Mouse (Mus musculus): Measurements from ENCODE around the gene Map2.

Gene Map2

DNA sequence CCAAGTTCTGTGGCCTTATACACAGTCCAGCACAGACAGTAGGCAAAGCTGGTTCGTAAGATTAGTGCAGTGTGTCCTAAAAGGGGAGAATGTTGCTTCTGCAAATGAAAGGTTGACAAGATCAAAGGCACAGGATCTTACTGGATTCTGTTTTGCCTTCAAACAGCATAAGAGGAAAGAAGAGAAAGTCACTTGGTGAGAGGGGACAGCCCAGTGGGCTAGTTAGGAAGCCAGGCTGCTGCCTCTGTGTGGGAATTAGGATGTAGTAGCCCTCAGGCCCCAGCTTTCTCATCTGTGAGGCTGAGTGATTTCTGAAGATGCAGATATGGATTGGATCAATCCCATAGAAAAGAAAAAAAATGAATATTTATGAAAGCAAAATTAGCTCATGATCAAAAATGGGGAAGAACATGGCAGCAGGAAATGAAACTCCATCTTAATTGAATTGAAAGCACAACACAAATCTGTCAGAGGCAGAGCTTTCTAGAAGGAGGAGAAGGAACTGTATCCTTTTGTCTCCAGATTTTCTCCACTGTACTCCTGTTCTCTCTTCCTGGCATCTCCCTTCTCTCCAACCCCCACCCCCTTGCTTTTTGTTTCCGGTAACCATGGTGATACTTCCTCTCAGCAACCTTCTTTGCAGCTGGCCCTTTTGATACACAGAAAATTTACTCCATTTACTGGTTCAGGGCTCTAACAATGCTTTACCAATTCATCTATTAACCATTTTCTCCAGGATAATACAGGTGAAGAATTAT, 145.5 kb downstream of the Map2 start:
- no peak for DNase-seq (ENCODE audit: low spot score)

GRCm38 (mm10) chr1:66321136-66321502, 146.0 kb downstream of the Map2 start:
- no peak for DNase-seq (ENCODE audit: low spot score)

- no peak for DNase-seq (ENCODE audit: low spot score)
These were observed 146.6 kb downstream of the Map2 start for GRCm38 (mm10) chr1:66321631-66322142.

DNA sequence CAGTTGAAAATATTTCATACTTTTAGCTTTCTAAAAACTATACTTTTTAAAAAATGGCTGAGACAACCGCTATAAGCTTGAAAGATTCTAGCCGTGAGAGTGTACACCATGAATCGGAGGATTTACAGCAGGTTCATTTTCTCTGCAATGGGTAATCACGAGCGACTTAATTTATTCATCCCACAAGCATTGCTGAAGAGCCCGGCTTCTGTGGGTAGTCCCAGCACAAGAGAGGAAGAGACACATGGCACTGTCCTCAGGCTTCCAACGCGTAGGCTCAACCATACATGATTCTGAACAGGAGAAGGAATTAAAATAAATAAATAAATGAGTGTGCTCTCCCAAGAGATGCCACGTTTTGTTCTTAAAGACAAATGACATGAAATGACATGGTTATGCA, 148.4 kb downstream of the Map2 start:
- DNase-seq (ENCODE audit: low spot score) = no peak

- no peak for DNase-seq (ENCODE audit: low spot score)
These were observed 149.9 kb downstream of the Map2 start for GRCm38 (mm10) chr1:66324951-66325350.

- DNase-seq (ENCODE audit: low spot score) = no peak
These were observed 153.9 kb downstream of the Map2 start for GRCm38 (mm10) chr1:66328996-66329395.

GRCm38 (mm10) chr1:66329534-66329933, 154.5 kb downstream of the Map2 start:
- no peak for DNase-seq (ENCODE audit: low spot score)

DNA sequence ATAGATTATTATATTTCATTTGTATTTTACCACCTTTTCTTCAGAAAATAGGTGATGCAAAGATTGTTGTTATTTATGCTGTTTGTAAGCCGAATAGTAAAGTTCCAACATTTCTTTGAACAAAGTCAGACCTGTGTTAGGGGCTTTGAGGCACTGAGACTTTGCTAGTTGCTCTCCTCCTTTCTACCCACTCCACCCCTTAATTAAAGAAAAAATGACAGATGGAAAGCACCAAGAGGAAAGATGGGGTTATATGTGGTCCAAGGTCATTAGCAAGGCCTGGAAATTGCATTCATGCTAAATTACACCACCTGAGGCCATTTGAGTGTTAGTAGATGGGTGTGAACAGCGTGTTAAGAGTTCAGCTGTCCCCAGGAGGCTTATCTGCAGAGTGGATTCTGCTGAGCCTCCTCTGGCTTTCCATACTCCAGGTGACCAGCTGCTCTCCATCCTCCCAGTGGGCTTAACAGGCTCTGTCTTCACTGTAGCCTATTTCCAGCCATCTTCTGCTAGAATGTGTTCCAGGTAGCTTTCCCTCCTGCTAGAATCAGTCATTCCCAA, 160.7 kb downstream of the Map2 start:
- DNase-seq (ENCODE audit: low spot score) = no peak

- no peak for DNase-seq (ENCODE audit: low spot score)
These were observed 164.1 kb downstream of the Map2 start for GRCm38 (mm10) chr1:66339213-66339612.

- DNase-seq (ENCODE audit: low spot score) = no peak
These were observed 173.5 kb downstream of the Map2 start for GRCm38 (mm10) chr1:66348404-66349165.

DNA sequence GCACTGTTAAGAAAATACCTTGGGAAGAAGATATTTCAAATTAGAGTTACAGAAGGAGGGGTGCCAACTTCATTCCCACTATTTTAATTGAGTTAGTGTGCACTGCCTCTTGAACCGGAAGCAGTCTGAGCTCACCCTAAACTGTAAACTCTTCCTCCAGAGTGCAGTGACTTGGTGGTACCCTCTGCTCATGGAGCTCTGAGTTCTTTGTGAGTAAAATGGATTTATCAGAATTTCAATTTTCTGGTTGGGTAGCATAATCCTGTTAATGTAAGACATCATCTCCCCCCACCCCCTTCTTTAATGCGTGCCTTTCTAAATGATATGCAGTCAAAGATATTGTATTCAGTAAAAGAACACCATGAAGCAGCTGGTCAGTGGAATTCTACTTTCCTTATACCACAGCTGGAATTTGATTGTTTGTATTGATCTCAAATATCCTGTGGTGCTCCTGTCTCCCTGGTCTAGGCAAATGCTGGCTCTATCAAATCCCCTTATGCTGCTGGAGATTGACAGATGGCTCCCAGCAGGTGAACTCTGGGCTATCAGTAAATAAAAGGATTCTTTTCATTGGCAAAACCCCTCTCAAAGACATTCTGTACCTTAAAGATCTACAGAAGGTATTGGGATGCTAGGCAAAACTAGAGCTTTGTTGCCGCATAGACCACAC, 174.2 kb downstream of the Map2 start:
- DNase-seq (ENCODE audit: low spot score) = no peak

DNA sequence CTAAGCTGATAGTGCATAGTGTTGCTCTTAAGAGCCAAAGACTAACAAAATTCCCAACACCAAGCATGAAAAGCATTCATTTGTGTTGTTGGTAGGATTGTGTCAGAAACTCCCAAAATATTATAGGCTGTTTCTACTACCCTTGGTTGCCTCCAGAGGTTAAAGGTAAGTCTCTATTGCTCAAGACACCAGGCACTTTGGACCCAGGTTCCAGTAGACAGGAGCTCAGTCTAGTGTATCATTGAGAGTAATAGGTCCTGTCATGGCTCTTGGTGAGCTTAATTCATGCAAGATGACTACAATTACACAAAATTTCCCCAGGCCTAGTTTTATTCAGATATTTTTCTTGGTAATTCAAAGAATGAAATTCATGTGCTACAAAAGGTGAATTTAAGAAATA, 176.3 kb downstream of the Map2 start:
- no peak for DNase-seq (ENCODE audit: low spot score)

GRCm38 (mm10) chr1:66361799-66362198, 186.7 kb downstream of the Map2 start:
- DNase-seq (ENCODE audit: low spot score) = no peak

- no peak for DNase-seq (ENCODE audit: low spot score)
These were observed 188.2 kb downstream of the Map2 start for GRCm38 (mm10) chr1:66363285-66363684.

DNA sequence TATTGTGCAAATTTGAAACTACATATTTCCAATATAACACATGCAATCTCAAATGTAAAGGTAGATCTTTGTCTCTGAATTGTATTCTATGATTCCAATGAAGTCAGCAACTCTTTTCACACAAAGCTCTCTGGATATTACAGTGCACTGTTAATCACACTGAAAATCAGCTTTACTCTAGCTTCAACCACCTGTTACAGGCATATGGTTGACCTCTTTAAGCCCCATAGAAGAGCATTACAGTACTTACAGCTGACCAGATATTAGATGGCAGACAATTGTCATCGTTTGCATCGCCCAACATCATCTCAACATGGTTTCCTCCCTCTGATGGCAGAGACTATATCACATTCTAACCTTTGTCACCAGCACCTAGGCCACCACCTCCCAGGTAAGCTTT, 189.3 kb downstream of the Map2 start:
- no peak for DNase-seq (ENCODE audit: low spot score)

GRCm38 (mm10) chr1:66365600-66365999, 190.5 kb downstream of the Map2 start:
- DNase-seq (ENCODE audit: low spot score) = no peak

DNA sequence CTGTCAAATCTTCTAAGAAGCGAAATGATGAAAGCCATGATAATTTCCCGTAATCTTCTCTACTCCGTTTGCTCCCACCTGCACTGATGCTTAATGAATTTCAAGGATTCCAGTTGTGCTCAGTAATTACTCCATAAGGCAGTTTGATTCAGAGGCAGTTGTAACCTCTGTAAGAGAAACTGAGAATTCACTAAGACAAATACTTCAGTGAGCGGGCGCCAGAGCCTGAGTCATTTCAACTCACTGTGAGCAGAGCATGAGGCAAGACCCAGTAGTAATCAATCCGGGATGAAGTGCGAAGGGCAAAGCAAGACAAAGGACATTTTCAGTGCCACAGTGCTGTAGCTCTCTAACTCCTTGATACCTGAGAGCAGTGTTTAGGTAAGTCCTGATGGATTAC, 194.4 kb downstream of the Map2 start:
- no peak for DNase-seq (ENCODE audit: low spot score)

DNA sequence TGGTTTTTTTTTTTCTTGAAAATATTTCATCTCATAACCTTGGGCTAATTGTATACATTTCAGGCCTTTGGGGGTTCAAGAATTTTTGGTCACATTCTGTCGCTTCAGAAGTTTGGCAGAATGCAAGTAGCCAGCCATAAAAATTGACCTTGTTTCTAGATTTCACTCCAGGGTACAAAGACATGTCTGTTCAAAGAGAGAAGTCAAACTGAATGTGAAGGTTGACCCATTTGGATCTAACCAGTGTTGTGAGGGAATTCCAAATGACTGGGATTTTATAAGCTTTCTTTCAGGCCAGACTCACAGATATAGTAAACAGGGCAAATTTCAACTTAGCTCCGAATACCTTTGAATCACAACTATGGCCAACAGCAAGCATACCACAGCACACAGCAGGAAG, 196.3 kb downstream of the Map2 start:
- no peak for DNase-seq (ENCODE audit: low spot score)

DNA sequence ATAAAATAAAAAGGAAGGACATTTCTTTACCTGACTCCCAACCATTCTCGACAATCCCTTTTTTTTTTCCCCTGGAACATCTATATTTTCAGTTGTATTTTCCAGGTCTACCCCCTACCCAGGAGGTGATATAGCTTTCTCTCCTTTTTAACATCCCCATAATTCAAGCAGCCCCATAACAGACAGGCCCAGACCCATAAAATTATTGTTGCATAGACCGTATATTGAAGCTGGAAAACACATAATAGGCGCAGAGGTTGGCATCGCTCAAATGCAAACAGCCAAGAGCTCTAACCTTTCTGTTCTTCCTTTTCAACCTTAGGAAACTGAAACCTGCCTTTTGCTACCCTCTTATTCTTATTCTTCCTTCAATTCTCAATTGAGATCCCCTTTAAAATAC, 211.2 kb downstream of the Map2 start:
- no peak for DNase-seq (ENCODE audit: low spot score)

GRCm38 (mm10) chr1:66386751-66387452, 211.8 kb downstream of the Map2 start:
- DNase-seq (ENCODE audit: low spot score) = no peak

- no peak for DNase-seq (ENCODE audit: low spot score)
These were observed 213.5 kb downstream of the Map2 start for GRCm38 (mm10) chr1:66388561-66388960.
